Mouse (Mus musculus) brain, embryonic 14.5 days (tissue): Measurements from ENCODE around the gene Nme7.

ENCODE experiments used
- CTCF ChIP-seq: fragments of 200-500 bp; IDR thresholded peaks from 2 replicates; pipeline ENCODE4 v1.5.1; 2012; ENCODE audit warnings: inconsistent platforms, mild to moderate bottlenecking, moderate library complexity, borderline replicate concordance; ENCODE audit not compliant: insufficient read depth, insufficient read length; ENCODE audit errors: extremely low read depth
- POLR2A ChIP-seq: fragments of 200-500 bp; IDR thresholded peaks from 2 replicates; pipeline ENCODE4 v1.6.1; 2012; ENCODE audit warnings: mild to moderate bottlenecking, inconsistent platforms, borderline replicate concordance; ENCODE audit not compliant: poor library complexity, insufficient read depth, insufficient read length, severe bottlenecking; ENCODE audit errors: extremely low read depth

- TF ChIP-seq POLR2A (no peak), CTCF (peak; percentile 72; the same call in 1 of the 2 replicates)
These were observed 62.5 kb downstream of the Nme7 start for GRCm38 (mm10) chr1:164366156-164367128.
